Mouse (Mus musculus) G1E (cell line): ENCODE data around the gene Anapc13. TPM values are rescaled to one million over a fixed set of nuclear protein-coding genes. Genes with fewer than 3 reads are reported as not detected.

ENCODE experiments used
- ATAC-seq: 2 replicates; pipeline ENCODE4 v1.8.0; 2016; ENCODE audit warnings: mild to moderate bottlenecking; ENCODE audit not compliant: insufficient number of reproducible peaks, poor library complexity, low FRiP score, severe bottlenecking; ENCODE audit errors: extremely low read depth
- DNase-seq: peaks from one replicate; pipeline ENCODE4 v3.0.0; 2012; ENCODE audit warnings: low spot score
- H3K27me3 ChIP-seq: 2 replicates; pipeline ENCODE4 v1.6.1; 2012; ENCODE audit warnings: mild to moderate bottlenecking, low read length, inconsistent platforms; ENCODE audit not compliant: insufficient read depth
- H3K36me3 ChIP-seq: replicated peaks from 2 replicates; pipeline ENCODE3; 2012; ENCODE audit warnings: mild to moderate bottlenecking, inconsistent platforms
- H3K4me1 ChIP-seq: 2 replicates; pipeline ENCODE4 v1.6.1; 2012; ENCODE audit warnings: low read depth, low read length, inconsistent platforms, mixed read lengths; ENCODE audit not compliant: insufficient read depth
- H3K4me3 ChIP-seq: 2 replicates; pipeline ENCODE4 v1.5.1; 2012; ENCODE audit warnings: low read depth, mild to moderate bottlenecking, inconsistent platforms, low read length, moderate library complexity, mixed read lengths
- H3K9me3 ChIP-seq: replicated peaks from 2 replicates; pipeline ENCODE4 v1.6.1; 2012; ENCODE audit warnings: inconsistent platforms
- CTCF ChIP-seq: IDR thresholded peaks from 2 replicates; pipeline ENCODE4 v1.5.1; 2012; ENCODE audit warnings: low read depth, low read length, inconsistent platforms, mixed read lengths
- GATA1 ChIP-seq: IDR thresholded peaks from 2 replicates; pipeline ENCODE4 v1.6.1; 2012; ENCODE audit warnings: borderline replicate concordance, low read length, inconsistent platforms, mixed read lengths
- GATA2 ChIP-seq: IDR thresholded peaks from 2 replicates; pipeline ENCODE4 v1.6.1; 2012; ENCODE audit warnings: low read depth, low read length, inconsistent platforms, borderline replicate concordance
- POLR2AphosphoS5 ChIP-seq: IDR thresholded peaks from 2 replicates; pipeline ENCODE4 v1.6.1; 2012; ENCODE audit warnings: low read depth, low read length, inconsistent platforms; ENCODE audit not compliant: insufficient replicate concordance
- TAL1 ChIP-seq: conservative IDR thresholded peaks from 2 replicates; pipeline ENCODE4 v1.6.1; 2012; ENCODE audit warnings: low read depth, low read length, inconsistent platforms, mixed read lengths
- polyA plus RNA-seq: library from polyadenylated mRNA; stranded (reverse); fragments of >175 nt; gene quantifications from 2 replicates; pipeline ENCODE4 v1.2.3, GENCODE M21; 2012
- total RNA-seq, 2 experiments: library from RNA; stranded (forward) in 1 of 2; stranded (reverse) in 1 of 2; fragments of 200-1000 nt in 1 of 2; fragments of >200 nt in 1 of 2; fragmentation: Nextera tagmentation in 1 of 2; gene quantifications; 2 replicates each; pipeline ENCODE4 v1.2.3; 2014 to 2017

Anapc13 gene
- total and polyA plus RNA-seq, 3 experiments, result 39.3 to 137 (median 55.8) TPM

DNA sequence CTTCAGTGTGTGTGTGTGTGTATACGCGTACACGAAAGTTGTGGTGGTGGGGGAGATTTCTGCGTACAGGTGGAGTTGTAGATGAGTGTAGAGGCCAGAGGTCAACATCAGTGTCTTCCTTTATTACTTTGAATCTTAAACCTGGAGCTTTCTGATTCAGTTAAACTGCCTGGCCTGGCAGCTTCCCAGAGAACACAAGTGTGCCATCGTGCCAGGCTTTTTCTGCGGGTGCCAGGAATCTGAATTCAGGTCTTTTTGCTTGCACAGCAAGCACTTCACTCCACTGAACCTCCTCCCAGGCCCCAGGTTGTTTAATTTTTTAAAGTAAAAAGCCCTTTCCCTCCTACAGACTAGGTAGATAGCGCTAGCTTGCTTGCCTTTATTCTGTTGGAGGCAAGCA lies 1.3 kb downstream of the Anapc13 start:
- TF ChIP-seq CTCF, result no peak
- TF ChIP-seq GATA1, result no peak
- no peak for TF ChIP-seq POLR2AphosphoS5
- no peak for TF ChIP-seq GATA2
- no peak for TF ChIP-seq TAL1
- peak overlapping the region; percentile 87 for H3K4me3 ChIP-seq
- no peak for ATAC-seq

GRCm38 (mm10) chr9:102629052-102629451 lies 3.0 kb downstream of the Anapc13 start:
- H3K9me3 ChIP-seq, result no peaks in the 10 kb centered on the region
- no peak for ATAC-seq
- H3K4me3 ChIP-seq, result no peak overlapping the region
- TF ChIP-seq TAL1, result no peak
- TF ChIP-seq POLR2AphosphoS5, result no peak
- TF ChIP-seq GATA1, result no peak
- no peak for TF ChIP-seq GATA2
- TF ChIP-seq CTCF, result no peak
- DNase-seq, result no peak
- H3K36me3 ChIP-seq, result peaks cover 56% of the 10 kb centered on the region
- H3K27me3 ChIP-seq, result no peaks in the 10 kb centered on the region
- peaks cover 33% of the 10 kb centered on the region for H3K4me1 ChIP-seq

More for the DNA sequence above, 1.3 kb downstream of the Anapc13 start:
- H3K4me1 ChIP-seq, result peaks cover 40% of the 10 kb centered on the region
- peaks cover 49% of the 10 kb centered on the region for H3K36me3 ChIP-seq
- DNase-seq, result no peak
- H3K27me3 ChIP-seq, result no peaks in the 10 kb centered on the region
- no peaks in the 10 kb centered on the region for H3K9me3 ChIP-seq

DNA sequence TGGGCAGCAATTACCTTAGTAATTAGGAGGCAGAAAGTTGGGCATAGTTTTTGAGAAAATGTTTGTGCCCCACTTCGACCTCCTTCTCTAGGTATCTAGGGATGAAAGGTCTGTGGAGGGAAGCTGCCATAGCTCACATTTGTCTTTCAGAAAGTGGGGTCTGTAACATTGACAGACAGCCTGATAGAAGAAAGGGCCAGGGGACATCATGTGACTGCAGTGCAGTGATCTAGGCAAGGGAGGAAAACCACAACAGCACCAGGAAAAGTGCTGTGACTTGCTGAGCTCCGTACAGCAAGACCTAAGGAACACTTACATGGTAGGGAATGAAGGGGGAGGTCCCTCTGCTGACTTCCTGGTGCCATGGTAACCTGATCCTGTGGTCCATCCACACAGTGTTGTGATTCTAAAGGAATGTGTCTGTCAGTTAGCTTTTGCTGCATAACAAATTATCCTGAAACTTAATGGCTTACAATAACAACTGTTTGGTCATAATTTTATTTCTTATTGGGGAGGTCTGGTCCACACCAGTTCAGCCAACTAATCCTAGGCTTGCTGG lies 5.6 kb downstream of the Anapc13 start:
- Histone ChIP-seq H3K27me3 (no peaks in the 10 kb centered on the region), H3K36me3 (peaks cover 72% of the 10 kb centered on the region), H3K4me3 (no peak overlapping the region), H3K4me1 (peaks cover 24% of the 10 kb centered on the region), H3K9me3 (no peaks in the 10 kb centered on the region)
- TF ChIP-seq POLR2AphosphoS5, result no peak
- TF ChIP-seq TAL1, result no peak
- TF ChIP-seq CTCF, result no peak
- TF ChIP-seq GATA1, result no peak
- TF ChIP-seq GATA2, result no peak
- ATAC-seq (no peak), DNase-seq (no peak)

DNA sequence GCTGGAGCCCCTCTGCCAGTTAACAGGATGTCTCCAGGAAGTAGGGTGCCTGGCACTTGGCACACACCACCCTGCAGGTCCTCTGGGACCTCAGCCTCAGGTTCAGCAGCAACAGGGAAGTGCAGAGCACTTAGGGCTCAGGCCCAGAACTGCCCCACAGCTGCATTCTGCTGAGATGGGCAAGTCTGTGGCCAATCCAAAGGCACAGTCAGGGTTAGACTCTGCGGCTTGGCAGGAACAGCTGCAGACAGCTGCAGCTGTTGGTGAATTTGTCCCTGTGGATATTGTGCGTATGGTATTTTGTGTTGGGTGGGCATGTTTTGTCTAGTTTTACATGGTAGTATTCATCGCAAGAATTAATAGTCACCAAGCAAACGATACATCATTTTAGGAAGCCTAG lies 6.1 kb downstream of the Anapc13 start:
- DNase-seq (no peak), ATAC-seq (no peak)
- H3K27me3 ChIP-seq, result no peaks in the 10 kb centered on the region; the same call in 1 of the 2 replicates
- H3K36me3 ChIP-seq, result peaks cover 72% of the 10 kb centered on the region
- H3K4me3 ChIP-seq, result no peak overlapping the region
- H3K4me1 ChIP-seq, result peaks cover 23% of the 10 kb centered on the region
- no peak for TF ChIP-seq POLR2AphosphoS5
- no peak for TF ChIP-seq TAL1
- no peak for TF ChIP-seq GATA1
- no peak for TF ChIP-seq GATA2
- no peak for TF ChIP-seq CTCF
- no peaks in the 10 kb centered on the region for H3K9me3 ChIP-seq

DNA sequence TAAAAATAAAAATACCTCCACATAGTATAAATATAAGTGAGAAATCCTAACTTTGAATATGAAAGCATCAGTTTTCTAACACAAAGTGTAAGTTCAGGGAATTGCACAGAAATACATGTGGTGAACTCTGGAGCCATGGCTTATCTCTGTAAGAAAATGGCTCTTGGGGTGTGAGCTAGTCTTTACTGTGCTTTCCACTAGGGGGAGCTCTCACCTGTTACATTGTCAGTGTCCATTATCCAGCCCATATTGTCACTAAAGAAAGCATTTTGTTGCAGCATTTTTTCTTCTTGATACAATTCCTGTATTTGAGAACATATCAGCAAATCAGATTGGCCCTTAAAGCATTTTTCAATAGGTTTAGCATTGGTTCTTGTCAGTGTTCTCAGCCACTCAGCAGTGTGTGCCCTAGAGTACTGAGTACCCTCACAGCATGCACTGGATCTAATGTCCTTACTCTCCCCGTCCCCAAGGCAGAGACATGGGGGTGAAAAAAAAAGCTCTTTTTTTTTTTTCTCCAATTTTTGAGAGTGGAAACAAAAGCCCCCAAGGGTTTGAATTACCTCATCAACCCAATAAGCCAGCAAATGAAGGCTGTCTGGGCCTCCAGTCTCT lies 6.9 kb downstream of the Anapc13 start:
- Histone ChIP-seq H3K4me3 (no peak overlapping the region), H3K27me3 (peaks cover 6% of the 10 kb centered on the region), H3K4me1 (peaks cover 15% of the 10 kb centered on the region), H3K9me3 (no peaks in the 10 kb centered on the region), H3K36me3 (peaks cover 70% of the 10 kb centered on the region)
- peak; percentile 36 for DNase-seq
- no peak; the same call in 1 of the 2 replicates for ATAC-seq
- TF ChIP-seq POLR2AphosphoS5 (no peak), TAL1 (no peak), CTCF (peak; percentile 65), GATA2 (no peak), GATA1 (no peak)

DNA sequence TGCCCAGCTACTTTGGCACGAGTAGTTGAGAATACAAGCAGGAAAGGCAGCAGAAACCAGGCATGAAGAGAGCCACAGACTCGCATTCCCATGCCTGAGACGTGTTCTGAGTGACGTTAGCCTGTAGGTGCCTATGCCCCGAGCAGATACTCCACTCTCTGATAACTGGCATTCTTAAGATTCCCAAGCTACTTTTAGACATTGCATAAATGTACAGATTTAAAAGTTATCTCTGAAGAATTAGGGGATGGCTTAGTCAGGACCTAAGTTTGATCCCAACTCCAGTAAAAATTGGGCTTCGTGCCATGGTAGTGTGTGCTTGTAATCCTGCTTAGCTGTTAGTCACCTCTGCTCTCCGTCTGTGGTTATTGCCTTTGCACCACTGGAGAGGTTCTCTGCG lies 8.4 kb downstream of the Anapc13 start:
- DNase-seq, result no peak
- ATAC-seq, result no peak
- no peaks in the 10 kb centered on the region for H3K9me3 ChIP-seq
- H3K4me3 ChIP-seq, result no peak overlapping the region
- TF ChIP-seq TAL1 (no peak), GATA1 (no peak), CTCF (no peak), POLR2AphosphoS5 (no peak), GATA2 (no peak)
- H3K36me3 ChIP-seq, result peaks cover 58% of the 10 kb centered on the region
- peaks cover 7% of the 10 kb centered on the region for H3K27me3 ChIP-seq
- 0 out of 2 replicates have a peak, but pooled peaks cover 3% of the 10 kb centered on the region for H3K4me1 ChIP-seq

DNA sequence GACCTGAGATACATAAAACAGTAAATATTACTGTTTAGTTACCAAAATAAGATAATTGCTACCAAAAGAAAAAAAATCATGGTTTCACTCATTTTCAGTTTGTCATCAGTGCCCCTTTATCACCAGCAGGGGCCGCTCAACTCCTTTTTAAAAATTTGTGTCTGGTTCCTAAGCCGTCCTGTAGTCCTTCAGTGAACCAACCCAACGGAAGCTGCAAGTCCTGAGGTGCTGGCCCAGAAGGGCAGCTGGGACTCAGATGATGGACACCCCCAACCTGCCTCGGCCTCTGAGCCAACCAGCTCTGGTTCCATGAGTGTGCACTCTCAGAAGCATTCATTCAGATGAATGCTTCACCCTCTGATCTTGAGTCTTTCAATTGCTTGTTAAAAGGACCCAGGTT lies 10.5 kb downstream of the Anapc13 start:
- DNase-seq, result peak; percentile 27
- Histone ChIP-seq H3K4me1 (0 out of 2 replicates have a peak, but pooled peaks cover 3% of the 10 kb centered on the region), H3K27me3 (peaks cover 10% of the 10 kb centered on the region), H3K9me3 (no peaks in the 10 kb centered on the region), H3K36me3 (peaks cover 38% of the 10 kb centered on the region), H3K4me3 (no peak overlapping the region)
- ATAC-seq, result peak; percentile 45; the same call in 1 of the 2 replicates
- TF ChIP-seq POLR2AphosphoS5 (no peak), CTCF (peak; percentile 31)
